ENCODE assay signal across 14 mouse cellular contexts in genomic region chr8:116975606-116976005, GRCm38 (mm10). TPM values are rescaled to one million over a fixed set of nuclear protein-coding genes. Genes with fewer than 3 reads are reported as not detected.
A peak's percentile ranks its signal among the peaks of the same experiment; 100 is the strongest.
DNase-seq lines count a peak whose midpoint lies in the region; TF ChIP-seq lines count a peak whose summit lies in the region.
"Had no signal": no experiment of that assay in that cellular context is flagged by ENCODE, and none has a peak within 500 bp of the region (broad histone marks: within the 10 kb centered on the region; RNA-seq: fewer than 3 reads in every experiment).

No protein-coding gene starts in this region.

- no peak overlapping the region for H3K27ac ChIP-seq in gastrocnemius, adult 2 months
- peak overlapping the region; percentile 40 for H3K27ac ChIP-seq in macrophage
- no peak overlapping the region for H3K27ac ChIP-seq in heart, adult 2 months
- H3K27ac ChIP-seq: forebrain, embryonic 12.5 days; neural tube, embryonic 13.5 days had no signal

- H3K79me2 ChIP-seq in macrophage (ENCODE audit: inconsistent target) = no peaks in the 10 kb centered on the region
- H3K79me2 ChIP-seq in heart, adult 2 months (replicated peaks; ENCODE audit: control insufficient read depth, insufficient read depth, low read length) = no peaks in the 10 kb centered on the region

- no peaks in the 10 kb centered on the region for H3K36me3 ChIP-seq in macrophage (ENCODE audit: inconsistent target)
- H3K36me3 ChIP-seq in heart, adult 2 months (ENCODE audit: control insufficient read depth, insufficient read depth, low read length) = no peaks in the 10 kb centered on the region
- H3K36me3 ChIP-seq: forebrain, embryonic 12.5 days had no signal

- H3K27me3 ChIP-seq in heart, adult 2 months (ENCODE audit: control insufficient read depth, insufficient read depth, low read length) = no peaks in the 10 kb centered on the region
- H3K27me3 ChIP-seq: forebrain, embryonic 12.5 days; neural tube, embryonic 13.5 days had no signal

- TF ChIP-seq EP300 in heart, adult 2 months (IDR thresholded peaks at IDR 0.05; ENCODE audit: insufficient read depth, low read depth, low read length) = no peak

- no peak for TF ChIP-seq CTCF in gastrocnemius, adult 2 months (IDR thresholded peaks at IDR 0.05)
- TF ChIP-seq CTCF in heart, adult 2 months (IDR thresholded peaks at IDR 0.05) = no peak

- intact Hi-C loops in gastrocnemius, adult 2 months (cut with DNase I) = no loop called here
- intact Hi-C loops in heart, adult 2 months (cut with DNase I) = loop anchor here (5.0 kb wide), 1 partner anchor 182 kb away; the partner anchor contains the start of gene Gan

- DNase-seq in gastrocnemius, adult 2 months = no peak
- no peak for DNase-seq in gastrocnemius, postnatal 4 days (ENCODE audit: low spot score in 2 of 2)
- DNase-seq in lung, postnatal 10 days = peak; percentile 25
- DNase-seq in lung, postnatal 4 days = no peak
- DNase-seq in kidney, adult 8-10 months = peak; percentile 52 to 53
- no peak for DNase-seq in layer of hippocampus, adult 11-12 months (ENCODE audit: low spot score)
- DNase-seq in heart, adult 2 months = no peak
- DNase-seq: adrenal gland, postnatal 10 days; heart, postnatal 14 days; thymus, postnatal 4 days had no signal

- TF ChIP-seq POLR2A in heart, adult 2 months (IDR thresholded peaks at IDR 0.05; ENCODE audit: insufficient read depth, low read depth, low read length) = no peak

- H3K4me3 ChIP-seq in gastrocnemius, adult 2 months = peak overlapping the region; percentile 21; the same call in 1 of the 2 replicates
- H3K4me3 ChIP-seq in macrophage (ENCODE audit: inconsistent target) = no peak overlapping the region
- H3K4me3 ChIP-seq in heart, adult 2 months = no peak overlapping the region
- H3K4me3 ChIP-seq: forebrain, embryonic 12.5 days; neural tube, embryonic 13.5 days had no signal

- H3K9ac ChIP-seq in heart, adult 2 months (ENCODE audit: low read depth, low read length) = no peak overlapping the region
- H3K9ac ChIP-seq: forebrain, embryonic 12.5 days; neural tube, embryonic 13.5 days had no signal

- H3K4me1 ChIP-seq in heart, adult 2 months (ENCODE audit: control insufficient read depth, insufficient read depth, low read length) = peaks cover 3% of the 10 kb centered on the region; the same call in 1 of the 2 replicates

- WGBS in macrophage (ENCODE audit: missing documents) = 72% methylated on average over 5 of the region's 5 CpGs
- 56% methylated on average over 5 of the region's 5 CpGs for WGBS in heart, adult 2 months

RNA-seq across cellular contexts. Expression of gene 1700030J22Rik, which starts 3.2 kb away (rescaled TPM):
- total RNA-seq in gastrocnemius, adult 2 months (2021) = under 1 TPM; 0.10 to 0.33 TPM
- under 1 TPM; 0.18 to 0.34 TPM for total RNA-seq in gastrocnemius, postnatal 4 days (2021)
- 1 to 10 TPM in 12 of 26 experiments, under 1 TPM in 10, not detected in 4; 0.29 to 2.5 (median 1.2) TPM for total RNA-seq in macrophage (2018; cell fraction: chromatin; rRNA removed)
- 1 to 10 TPM in 11 of 26 experiments, under 1 TPM in 15; 0.14 to 1.4 (median 0.88) TPM for total RNA-seq in macrophage (2018; cell fraction: cytosol; rRNA removed)
- total RNA-seq in macrophage (2018; cell fraction: nucleus; rRNA removed) = 1 to 10 TPM in 12 of 26 experiments, under 1 TPM in 13, not detected in 1; 0.36 to 2.5 (median 0.92) TPM
- 0.57 to 1.3 TPM (median 0.98 TPM) in 3 replicates for polyA plus RNA-seq in macrophage (2018)
- under 1 TPM; 0.44 to 0.68 TPM for total RNA-seq in heart, adult 2 months (2021)
- 0.35 and 0.41 TPM in 2 replicates for polyA plus RNA-seq in heart, adult 2 months (2012; rRNA removed)
- total RNA-seq: megakaryocyte progenitor cell, adult 5-6 weeks had no signal

RNA-seq across cellular contexts. Expression of gene Gcsh, which starts 17.7 kb away (rescaled TPM):
- 10 to 100 TPM; 37.6 to 45.5 TPM for total RNA-seq in gastrocnemius, adult 2 months (2021)
- total RNA-seq in gastrocnemius, postnatal 4 days (2021) = 10 to 100 TPM; 40.1 to 41.6 TPM
- 10 to 100 TPM in 4 of 26 experiments, 1 to 10 TPM in 21, under 1 TPM in 1; 0.96 to 17.0 (median 4.1) TPM for total RNA-seq in macrophage (2018; cell fraction: chromatin; rRNA removed)
- total RNA-seq in macrophage (2018; cell fraction: cytosol; rRNA removed) = 10 to 100 TPM; 13.8 to 33.5 (median 25.1) TPM
- 10 to 100 TPM in 7 of 26 experiments, 1 to 10 TPM in 19; 1.8 to 27.4 (median 7.8) TPM for total RNA-seq in macrophage (2018; cell fraction: nucleus; rRNA removed)
- polyA plus RNA-seq in macrophage (2018) = 26.8 to 67.0 TPM (median 34.5 TPM) in 3 replicates
- 10 to 100 TPM; 51.2 to 55.1 TPM for total RNA-seq in heart, adult 2 months (2021)
- 34.8 and 63.6 TPM in 2 replicates for polyA plus RNA-seq in heart, adult 2 months (2012; rRNA removed)

RNA-seq across cellular contexts. Expression of gene Atmin, which starts 32.4 kb away (rescaled TPM):
- 10 to 100 TPM; 22.5 to 23.1 TPM for total RNA-seq in gastrocnemius, adult 2 months (2021)
- total RNA-seq in gastrocnemius, postnatal 4 days (2021) = 10 to 100 TPM; 16.4 to 17.1 TPM
- total RNA-seq in macrophage (2018; cell fraction: chromatin; rRNA removed) = 1 to 10 TPM in 21 of 26 experiments, under 1 TPM in 5; 0.24 to 9.6 (median 2.9) TPM
- total RNA-seq in macrophage (2018; cell fraction: cytosol; rRNA removed) = 10 to 100 TPM in 24 of 26 experiments, 1 to 10 TPM in 2; 7.8 to 23.1 (median 19.0) TPM
- total RNA-seq in macrophage (2018; cell fraction: nucleus; rRNA removed) = 10 to 100 TPM in 15 of 26 experiments, 1 to 10 TPM in 11; 2.7 to 22.7 (median 11.0) TPM
- 13.1 to 14.3 TPM (median 13.5 TPM) in 3 replicates for polyA plus RNA-seq in macrophage (2018)
- total RNA-seq in heart, adult 2 months (2021) = 10 to 100 TPM; 14.4 to 16.5 TPM
- 9.3 and 14.5 TPM in 2 replicates for polyA plus RNA-seq in heart, adult 2 months (2012; rRNA removed)

RNA-seq across cellular contexts. Expression of gene Cenpn, which starts 54.1 kb away (rescaled TPM):
- under 1 TPM; 0.43 to 0.50 TPM for total RNA-seq in gastrocnemius, adult 2 months (2021)
- total RNA-seq in gastrocnemius, postnatal 4 days (2021) = 1 to 10 TPM; 8.7 to 8.9 TPM
- total RNA-seq in macrophage (2018; cell fraction: chromatin; rRNA removed) = 10 to 100 TPM in 1 of 26 experiments, 1 to 10 TPM in 22, under 1 TPM in 1, not detected in 2; 0.66 to 10.2 (median 2.9) TPM
- total RNA-seq in macrophage (2018; cell fraction: cytosol; rRNA removed) = 1 to 10 TPM in 25 of 26 experiments, under 1 TPM in 1; 0.96 to 3.0 (median 1.9) TPM
- total RNA-seq in macrophage (2018; cell fraction: nucleus; rRNA removed) = 10 to 100 TPM in 1 of 26 experiments, 1 to 10 TPM in 21, under 1 TPM in 3, not detected in 1; 0.35 to 10.8 (median 2.2) TPM
- polyA plus RNA-seq in macrophage (2018) = 2.0 to 6.7 TPM (median 4.5 TPM) in 3 replicates
- total RNA-seq in heart, adult 2 months (2021) = under 1 TPM; 0.37 to 0.89 TPM
- 0.74 and 1.3 TPM in 2 replicates for polyA plus RNA-seq in heart, adult 2 months (2012; rRNA removed)

RNA-seq across cellular contexts. Expression of gene Cmc2, which starts 54.4 kb away (rescaled TPM):
- total RNA-seq in gastrocnemius, adult 2 months (2021) = 10 to 100 TPM; 23.6 to 30.6 TPM
- 10 to 100 TPM; 24.9 to 25.4 TPM for total RNA-seq in gastrocnemius, postnatal 4 days (2021)
- 1 to 10 TPM in 15 of 26 experiments, under 1 TPM in 2, not detected in 9; 0.41 to 6.3 (median 1.9) TPM for total RNA-seq in macrophage (2018; cell fraction: chromatin; rRNA removed)
- total RNA-seq in macrophage (2018; cell fraction: cytosol; rRNA removed) = 10 to 100 TPM in 8 of 26 experiments, 1 to 10 TPM in 18; 5.9 to 15.8 (median 9.7) TPM
- 10 to 100 TPM in 1 of 26 experiments, 1 to 10 TPM in 24, under 1 TPM in 1; 0.82 to 10.5 (median 3.9) TPM for total RNA-seq in macrophage (2018; cell fraction: nucleus; rRNA removed)
- polyA plus RNA-seq in macrophage (2018) = 7.6 to 14.5 TPM (median 13.8 TPM) in 3 replicates
- total RNA-seq in heart, adult 2 months (2021) = 10 to 100 TPM; 65.8 to 79.2 TPM
- 30.0 and 46.1 TPM in 2 replicates for polyA plus RNA-seq in heart, adult 2 months (2012; rRNA removed)

Comparison
In these comparisons a context has a peak if more than half of its experiments do, and no peak if none do; other contexts are left out.
1. DNase-seq: peak in lung, postnatal 10 days (single experiment) and kidney, adult 8-10 months (2 of 2); none in gastrocnemius, adult 2 months (single experiment), gastrocnemius, postnatal 4 days (0 of 2), lung, postnatal 4 days (0 of 2), layer of hippocampus, adult 11-12 months (single experiment) and heart, adult 2 months (0 of 2).